Mouse (Mus musculus): ENCODE data around the gene Tgm6.
A peak's percentile ranks its signal among the peaks of the same experiment; 100 is the strongest.

Tgm6 gene

GRCm38 (mm10) chr2:130178706-130179506 lies 66.7 kb downstream of the Tgm6 start, which contains the start of gene Snrpb:
Gene Snrpb (minus strand): TSS chr2:130179403.
- peak; percentile 92 for DNase-seq

GRCm38 (mm10) chr2:130179507-130180019 lies 67.3 kb downstream of the Tgm6 start:
- no peak for DNase-seq

GRCm38 (mm10) chr2:130188391-130188790 lies 76.2 kb downstream of the Tgm6 start:
- DNase-seq = no peak

GRCm38 (mm10) chr2:130194894-130195293 lies 82.7 kb downstream of the Tgm6 start, which contains the start of gene Tmc2:
Gene Tmc2 (plus strand): TSS chr2:130195194.
- no peak for DNase-seq

GRCm38 (mm10) chr2:130200961-130201360 lies 88.7 kb downstream of the Tgm6 start:
- DNase-seq = no peak
